Mouse (Mus musculus) forebrain, embryonic 14.5 days (tissue): Measurements from ENCODE around the gene Ifrd2. TPM values are rescaled to one million over a fixed set of nuclear protein-coding genes. Genes with fewer than 3 reads are reported as not detected.

Source experiments
- ATAC-seq: fragments of 200-750 bp; cut with Nextera tagmentation; 2 replicates; pipeline ENCODE4 v1.8.0; 2017; ENCODE audit warnings: mild to moderate bottlenecking, moderate library complexity
- DNase-seq: peaks from one replicate; pipeline ENCODE4 v3.0.0-alpha.2; 2015; ENCODE audit warnings: low spot score
- H3K27ac ChIP-seq: fragments of 300-500 bp; sonication (generic); 2 replicates; pipeline ENCODE4 v1.5.1; 2014; ENCODE audit warnings: low read depth, mild to moderate bottlenecking, control low read depth, low read length, moderate library complexity
- H3K27me3 ChIP-seq: fragments of 300-500 bp; sonication (generic); replicated peaks from 2 replicates; pipeline ENCODE4 v1.6.1; 2014; ENCODE audit warnings: low read length, control low read depth, mixed read lengths; ENCODE audit not compliant: control insufficient read depth, insufficient read depth
- H3K36me3 ChIP-seq: fragments of 300-500 bp; sonication (generic); 2 replicates; pipeline ENCODE4 v1.6.1; 2014; ENCODE audit warnings: low read length, control low read depth; ENCODE audit not compliant: control insufficient read depth, insufficient read depth
- H3K4me1 ChIP-seq: fragments of 300-500 bp; sonication (generic); 2 replicates; pipeline ENCODE4 v1.6.1; 2014; ENCODE audit warnings: antibody characterized with exemption, low read length, control low read depth; ENCODE audit not compliant: control insufficient read depth, insufficient read depth
- H3K4me2 ChIP-seq: fragments of 300-500 bp; sonication (generic); 2 replicates; pipeline ENCODE4 v1.6.1; 2014; ENCODE audit warnings: mild to moderate bottlenecking, control low read depth, low read length
- H3K4me3 ChIP-seq: fragments of 300-500 bp; sonication (generic); 2 replicates; pipeline ENCODE4 v1.5.1; 2014; ENCODE audit warnings: low read depth, low read length, control low read depth
- H3K9ac ChIP-seq: fragments of 300-500 bp; sonication (generic); 2 replicates; pipeline ENCODE4 v1.6.1; 2014; ENCODE audit warnings: mild to moderate bottlenecking, low read length, control low read depth, moderate library complexity
- H3K9me3 ChIP-seq: fragments of 300-500 bp; sonication (generic); replicated peaks from 2 replicates; pipeline ENCODE4 v1.6.1; 2016; ENCODE audit warnings: low read length, control low read depth, mixed read lengths; ENCODE audit not compliant: control insufficient read depth
- WGBS: fragments of 180-500 bp; shearing (Covaris S2); extraction: QIAGEN DNeasy Blood & Tissue Kit; methylation state at CpG from one replicate; pipeline ENCODE4 v1.1.7; 2014; 5-methylcytosine and 5-hydroxymethylcytosine counted together
- polyA plus RNA-seq: library from polyadenylated mRNA; unstranded; fragments of >200 nt; fragmentation: Nextera tagmentation; extraction: Ambion mirVana; gene quantifications from 2 replicates; pipeline ENCODE4 v1.2.1, GENCODE M21; 2014

The Ifrd2 gene
- polyA plus RNA-seq, 1 experiment from 2014 or later, result 19.1 TPM

DNA sequence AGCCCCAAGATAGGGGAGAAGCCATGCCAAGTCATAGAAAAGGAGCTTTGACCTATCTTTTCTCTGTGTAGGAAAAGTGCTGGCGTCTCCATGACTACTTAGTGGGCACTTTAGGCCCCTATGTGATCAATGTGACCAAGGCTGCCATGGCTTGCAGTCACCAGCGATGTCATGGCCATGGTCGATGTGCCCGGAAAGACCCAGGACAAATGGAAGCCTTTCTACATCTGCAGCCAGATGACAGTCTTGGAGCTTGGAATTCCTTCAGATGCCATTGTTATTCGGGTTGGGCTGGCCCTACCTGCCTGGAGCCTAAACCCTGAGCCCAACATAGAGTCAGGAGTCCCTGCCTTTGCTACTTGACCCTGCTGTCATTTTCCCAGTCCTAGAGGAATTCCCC is 938 bp upstream of the Ifrd2 start:
- Histone ChIP-seq H3K4me2 (no peak overlapping the region), H3K4me1 (peaks cover 6% of the 10 kb centered on the region), H3K27ac (no peak overlapping the region), H3K9ac (no peak overlapping the region), H3K9me3 (no peaks in the 10 kb centered on the region), H3K27me3 (no peaks in the 10 kb centered on the region), H3K36me3 (peaks cover 27% of the 10 kb centered on the region), H3K4me3 (no peak overlapping the region)
- ATAC-seq (no peak), DNase-seq (no peak)
- 95% methylated on average over 5 of the region's 5 CpGs for WGBS

DNA sequence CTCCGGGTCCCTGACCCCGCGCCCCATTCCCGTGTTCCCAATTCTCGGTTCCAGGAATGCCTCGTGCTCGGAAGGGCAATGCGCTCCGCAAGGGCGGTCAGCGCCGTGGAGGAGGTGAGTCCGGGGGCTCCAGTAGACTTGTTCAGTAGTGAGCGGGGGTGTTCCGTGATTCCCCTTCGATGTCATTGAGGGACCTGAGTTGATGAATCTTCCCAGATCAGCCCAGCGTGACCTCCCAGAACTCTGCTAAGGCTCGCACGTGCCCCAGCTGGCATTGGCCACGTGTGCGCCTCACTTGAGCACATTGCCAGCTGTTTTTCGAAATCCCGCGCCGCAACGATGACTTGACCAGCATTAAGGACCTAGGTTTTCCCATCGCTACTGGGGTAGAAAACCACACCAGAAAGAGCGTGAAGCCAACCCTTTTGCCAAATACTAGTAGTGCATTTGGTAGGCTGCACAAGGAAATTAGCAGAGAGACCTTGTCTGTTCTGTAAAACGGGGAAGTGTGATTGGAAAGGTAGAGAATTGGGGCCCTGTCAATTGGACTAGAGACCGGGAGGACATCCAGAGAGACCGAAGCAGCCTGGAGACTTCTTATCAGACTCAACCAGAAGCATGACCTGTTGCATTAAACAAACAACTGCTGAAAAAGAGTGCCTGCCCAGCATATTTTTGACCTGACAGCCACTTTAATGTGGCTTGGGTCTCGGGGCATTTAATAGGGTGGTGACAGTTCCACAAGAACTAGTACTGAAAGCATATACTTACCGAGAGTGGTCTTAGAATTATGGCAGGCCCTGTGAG is 594 bp downstream of the Ifrd2 start:
- peak overlapping the region; percentile 68 for H3K4me3 ChIP-seq
- H3K27me3 ChIP-seq, result no peaks in the 10 kb centered on the region
- H3K9ac ChIP-seq, result peak overlapping the region; percentile 69
- peak overlapping the region; percentile 89 for H3K4me2 ChIP-seq
- WGBS, result 5% methylated on average over 33 of the region's 33 CpGs
- H3K9me3 ChIP-seq, result no peaks in the 10 kb centered on the region
- peaks cover 6% of the 10 kb centered on the region for H3K4me1 ChIP-seq
- H3K36me3 ChIP-seq, result peaks cover 36% of the 10 kb centered on the region
- peak; percentile 45 for DNase-seq
- no peak; the same call in 1 of the 2 replicates for ATAC-seq
- H3K27ac ChIP-seq, result no peak overlapping the region

DNA sequence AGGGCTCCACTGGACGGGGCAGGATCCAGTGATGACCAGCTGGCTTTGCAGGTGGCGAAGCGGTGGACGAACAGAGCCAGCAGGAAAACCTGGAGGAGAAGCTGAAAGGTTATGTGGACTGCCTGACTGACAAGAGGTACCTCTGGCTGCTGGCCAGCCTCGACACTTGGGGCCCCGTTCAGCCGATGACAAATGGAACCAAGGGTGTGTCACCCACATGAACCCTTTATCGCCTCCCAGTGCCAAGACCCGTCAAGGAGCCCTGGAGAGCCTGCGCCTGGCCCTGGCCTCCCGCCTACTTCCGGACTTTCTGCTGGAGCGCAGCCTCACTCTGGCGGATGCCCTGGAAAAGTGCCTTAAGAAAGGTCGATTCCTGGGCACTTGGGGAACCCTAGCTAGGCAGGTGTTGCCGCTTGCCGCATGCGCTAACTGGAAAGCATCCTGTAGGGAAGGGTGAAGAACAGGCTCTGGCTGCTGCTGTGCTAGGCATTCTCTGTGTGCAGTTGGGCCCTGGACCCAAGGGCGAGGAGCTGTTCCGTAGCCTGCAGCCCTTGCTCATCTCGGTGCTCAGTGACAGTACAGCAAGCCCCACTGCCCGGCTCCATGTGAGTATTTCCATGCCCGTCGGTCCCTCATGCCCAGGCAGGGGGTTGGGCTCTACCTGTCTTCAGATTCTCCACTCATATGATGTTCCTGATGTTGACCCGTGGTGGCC is 2.8 kb downstream of the Ifrd2 start:
- no peak for ATAC-seq
- WGBS, result 92% methylated on average over 25 of the region's 25 CpGs

DNA sequence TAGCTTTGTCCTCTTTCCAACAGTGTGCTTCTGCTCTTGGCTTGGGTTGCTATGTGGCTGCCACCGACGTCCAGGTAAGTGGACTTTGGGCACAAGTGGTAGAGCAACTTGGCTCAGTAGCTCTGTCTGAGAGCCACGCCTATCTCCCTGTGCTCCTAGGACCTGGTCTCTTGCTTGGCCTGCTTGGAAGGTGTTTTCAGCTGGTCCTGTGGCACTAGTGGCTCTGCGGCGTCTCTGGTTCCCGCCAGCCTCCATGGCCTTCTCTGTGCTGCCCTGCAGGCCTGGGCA is 3.3 kb downstream of the Ifrd2 start:
- Histone ChIP-seq H3K27ac (no peak overlapping the region), H3K36me3 (peaks cover 45% of the 10 kb centered on the region), H3K9ac (no peak overlapping the region), H3K27me3 (no peaks in the 10 kb centered on the region), H3K4me3 (no peak overlapping the region), H3K9me3 (no peaks in the 10 kb centered on the region), H3K4me2 (no peak overlapping the region), H3K4me1 (peaks cover 6% of the 10 kb centered on the region)
- WGBS, result 90% methylated on average over 6 of the region's 6 CpGs
- ATAC-seq (no peak), DNase-seq (no peak)

More for the DNA sequence above, 2.8 kb downstream of the Ifrd2 start:
- Histone ChIP-seq H3K27me3 (no peaks in the 10 kb centered on the region), H3K4me1 (peaks cover 6% of the 10 kb centered on the region), H3K36me3 (peaks cover 45% of the 10 kb centered on the region), H3K9me3 (no peaks in the 10 kb centered on the region), H3K4me2 (no peak overlapping the region), H3K4me3 (no peak overlapping the region), H3K9ac (no peak overlapping the region), H3K27ac (no peak overlapping the region)
- DNase-seq, result no peak

DNA sequence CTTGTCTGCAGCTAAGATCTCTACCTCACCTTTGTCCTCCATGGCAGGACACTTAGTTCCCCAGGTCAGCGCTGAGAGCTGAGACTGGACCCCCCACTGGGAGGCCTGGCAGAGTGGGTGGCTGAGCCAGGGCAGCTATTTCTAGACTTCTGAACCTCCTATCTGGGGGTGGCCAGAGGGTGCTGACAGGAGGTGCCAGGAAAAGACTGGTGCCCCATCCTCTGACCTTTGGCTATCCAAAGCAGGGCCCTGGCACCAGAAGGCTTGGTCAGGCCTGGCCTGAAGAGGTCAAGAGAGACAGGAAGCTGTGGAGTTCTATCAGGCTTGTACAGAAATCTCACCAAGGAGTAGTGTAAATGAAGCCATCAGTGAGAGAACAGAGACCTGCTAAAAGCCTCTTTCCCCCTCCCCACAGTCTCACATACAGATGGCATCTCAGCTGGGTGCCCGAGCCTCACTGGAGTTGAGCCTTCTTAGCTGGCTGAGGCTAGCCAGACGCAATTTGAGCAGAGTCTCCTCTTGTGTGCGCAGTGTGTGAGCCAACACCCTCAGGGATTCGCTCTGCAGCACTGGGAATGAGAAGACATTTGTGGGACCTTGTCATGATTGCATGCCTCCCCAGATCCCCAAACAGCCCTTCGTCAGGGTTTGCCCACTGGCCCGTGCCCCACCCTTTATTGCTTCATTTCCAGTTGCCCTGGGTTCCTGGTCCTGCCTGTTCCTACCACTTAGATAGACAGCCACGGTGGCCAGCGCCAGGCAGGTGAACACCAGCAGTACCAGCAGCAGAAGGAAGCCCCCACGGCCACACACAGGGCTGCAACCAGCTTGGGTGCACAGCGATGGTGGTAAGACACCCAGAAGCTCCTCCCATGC is 5.9 kb downstream of the Ifrd2 start:
- H3K36me3 ChIP-seq, result peaks cover 45% of the 10 kb centered on the region
- H3K9ac ChIP-seq, result no peak overlapping the region
- DNase-seq, result peak; percentile 25
- no peak overlapping the region for H3K4me2 ChIP-seq
- no peaks in the 10 kb centered on the region for H3K9me3 ChIP-seq
- H3K4me3 ChIP-seq, result no peak overlapping the region
- ATAC-seq, result no peak
- WGBS, result 82% methylated on average over 11 of the region's 11 CpGs
- 0 out of 2 replicates have a peak overlapping the region, but pooled peaks have one; percentile 30 for H3K27ac ChIP-seq
- H3K27me3 ChIP-seq, result no peaks in the 10 kb centered on the region
- peaks cover 3% of the 10 kb centered on the region for H3K4me1 ChIP-seq

DNA sequence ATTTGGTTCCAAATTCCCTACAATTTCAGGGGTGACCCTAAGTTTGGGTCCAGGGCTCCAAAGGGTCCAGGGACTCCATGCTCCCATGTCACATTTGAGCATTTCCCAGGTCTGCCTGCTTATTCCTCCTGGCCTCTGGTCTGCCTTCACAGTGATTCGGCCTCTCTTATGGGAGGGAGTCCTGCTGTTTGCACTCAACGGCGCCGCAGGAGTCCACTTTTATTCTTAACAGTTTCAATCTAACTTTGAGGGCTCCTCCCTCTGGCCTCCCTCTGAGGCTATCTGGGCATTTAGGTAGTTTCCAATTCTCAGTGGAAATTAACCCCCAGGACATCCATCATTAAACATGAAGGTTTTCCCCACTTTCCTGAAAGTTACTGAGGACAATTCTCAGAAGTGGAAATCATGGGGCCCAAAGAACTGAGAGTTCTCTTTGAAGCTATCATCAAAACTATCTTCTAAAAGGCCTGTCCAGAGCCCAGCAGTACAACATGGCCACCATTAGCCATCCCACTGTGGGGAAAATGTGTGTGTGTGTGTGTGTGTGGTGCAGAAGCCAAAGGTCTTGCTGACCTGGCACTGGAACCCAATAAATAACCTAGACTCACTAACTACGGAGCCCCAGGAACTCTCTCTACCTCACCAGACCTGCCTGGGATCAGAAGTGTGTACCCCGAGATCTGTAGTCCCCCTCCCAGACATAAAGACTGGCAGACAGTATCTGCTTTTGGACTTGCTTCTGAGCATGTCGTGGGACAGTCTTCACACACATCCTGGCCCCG is 7.0 kb downstream of the Ifrd2 start:
- DNase-seq, result no peak
- ATAC-seq, result no peak
- H3K9ac ChIP-seq, result no peak overlapping the region
- H3K27me3 ChIP-seq, result no peaks in the 10 kb centered on the region
- no peak overlapping the region for H3K4me3 ChIP-seq
- WGBS, result 70% methylated on average over 8 of the region's 8 CpGs
- H3K27ac ChIP-seq, result no peak overlapping the region
- H3K9me3 ChIP-seq, result no peaks in the 10 kb centered on the region
- H3K4me1 ChIP-seq, result no peaks in the 10 kb centered on the region
- peaks cover 45% of the 10 kb centered on the region for H3K36me3 ChIP-seq
- H3K4me2 ChIP-seq, result no peak overlapping the region

DNA sequence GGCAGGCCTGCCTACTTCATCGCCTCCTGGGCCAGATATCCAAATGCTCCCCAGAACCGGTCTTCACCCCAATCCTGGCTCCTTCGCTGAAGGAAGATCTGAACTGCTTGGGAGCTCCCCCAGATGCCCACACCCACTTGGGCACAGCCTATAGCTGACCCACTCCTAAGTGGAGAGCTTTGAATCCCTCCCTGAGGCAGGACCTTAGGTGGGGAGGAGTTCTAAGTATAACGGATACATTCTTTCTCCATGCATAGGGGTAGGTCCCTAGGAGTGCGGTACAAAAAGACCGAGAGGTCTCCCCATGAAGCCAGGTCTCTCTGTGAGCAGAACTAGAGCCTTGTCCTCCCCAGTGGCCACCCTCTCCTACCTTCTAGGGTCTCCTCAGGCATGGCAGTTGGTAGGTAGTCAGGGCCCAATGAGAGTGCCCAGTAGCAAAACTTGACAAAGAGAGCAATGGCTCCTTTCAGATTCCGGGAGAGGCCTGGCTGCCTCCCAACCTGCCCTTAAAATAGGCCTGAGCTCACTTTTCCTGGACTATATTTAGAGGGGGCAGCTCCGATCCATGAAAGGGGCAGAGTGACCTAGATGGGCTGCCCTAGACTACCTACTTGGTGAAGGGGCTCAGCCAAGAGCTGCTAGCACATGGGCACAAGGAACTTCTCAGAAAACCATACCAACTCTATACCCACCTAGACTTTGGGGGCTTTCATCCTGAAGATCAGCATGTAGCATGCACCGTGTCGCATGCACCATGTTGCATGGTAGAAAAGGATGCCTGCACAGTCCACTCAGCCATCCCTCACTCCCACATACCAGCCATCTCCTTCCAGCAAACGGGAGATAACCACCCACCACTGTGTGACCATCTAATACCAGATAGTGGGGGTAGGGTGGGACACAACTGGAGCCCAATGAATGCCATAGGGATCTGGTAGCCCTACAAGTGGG is 9.5 kb downstream of the Ifrd2 start:
- no peaks in the 10 kb centered on the region for H3K4me1 ChIP-seq
- H3K9me3 ChIP-seq, result no peaks in the 10 kb centered on the region
- no peak for ATAC-seq
- H3K9ac ChIP-seq, result no peak overlapping the region
- no peak for DNase-seq
- peaks cover 25% of the 10 kb centered on the region for H3K36me3 ChIP-seq
- H3K27ac ChIP-seq, result no peak overlapping the region
- no peak overlapping the region for H3K4me3 ChIP-seq
- WGBS, result 89% methylated on average over 11 of the region's 11 CpGs
- no peaks in the 10 kb centered on the region for H3K27me3 ChIP-seq
- no peak overlapping the region for H3K4me2 ChIP-seq
